Mouse (Mus musculus): ENCODE data around the gene Clpb.

Gene Clpb

GRCm38 (mm10) chr7:101725081-101725480 is 61.6 kb downstream of the Clpb start:
- peak in 1 of 2 experiments; percentile 9 for DNase-seq (ENCODE audit: low spot score in 2 of 2)

DNA sequence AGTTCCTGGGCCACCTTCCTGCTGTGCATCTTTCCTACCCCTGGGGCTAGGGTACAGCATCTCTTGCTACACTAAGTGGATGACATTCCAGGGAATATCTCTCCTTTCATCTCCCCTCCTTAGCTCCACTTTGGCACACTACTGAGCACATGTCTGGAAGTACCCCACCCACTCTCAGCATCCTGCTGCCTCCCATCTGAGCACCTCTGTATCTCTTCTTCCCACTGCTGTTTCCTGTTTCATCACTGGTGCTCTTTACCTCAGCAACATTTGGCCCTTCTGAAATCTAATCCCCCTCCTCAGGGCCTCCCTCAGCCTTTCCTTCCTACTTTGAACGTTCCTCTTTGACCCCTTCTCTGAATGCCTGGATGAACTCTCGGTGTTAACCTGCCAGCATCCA is 63.5 kb downstream of the Clpb start:
- DNase-seq (ENCODE audit: low spot score in 2 of 2): no peak

DNA sequence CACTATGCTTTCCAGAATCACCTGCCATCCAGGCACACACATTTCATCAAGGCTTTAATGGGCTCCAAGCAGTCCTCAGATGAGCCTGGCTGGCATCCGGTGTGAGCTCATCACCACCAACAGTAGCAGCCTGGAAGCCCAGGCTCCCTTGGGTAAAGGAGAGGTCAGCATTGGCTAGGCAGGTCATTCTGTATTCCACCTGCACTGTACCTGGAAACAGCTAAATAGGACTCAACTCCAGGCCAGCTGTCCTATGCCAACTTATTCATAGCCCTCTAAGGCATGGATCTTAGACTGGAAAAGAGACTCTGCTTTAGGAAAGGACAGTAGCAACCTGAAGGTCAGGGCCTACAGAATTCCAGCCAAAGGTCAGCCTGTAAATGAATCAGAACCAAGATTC is 68.7 kb downstream of the Clpb start:
- DNase-seq (ENCODE audit: low spot score in 2 of 2): no peak

GRCm38 (mm10) chr7:101733042-101733441 is 69.6 kb downstream of the Clpb start:
- no peak for DNase-seq (ENCODE audit: low spot score in 2 of 2)

DNA sequence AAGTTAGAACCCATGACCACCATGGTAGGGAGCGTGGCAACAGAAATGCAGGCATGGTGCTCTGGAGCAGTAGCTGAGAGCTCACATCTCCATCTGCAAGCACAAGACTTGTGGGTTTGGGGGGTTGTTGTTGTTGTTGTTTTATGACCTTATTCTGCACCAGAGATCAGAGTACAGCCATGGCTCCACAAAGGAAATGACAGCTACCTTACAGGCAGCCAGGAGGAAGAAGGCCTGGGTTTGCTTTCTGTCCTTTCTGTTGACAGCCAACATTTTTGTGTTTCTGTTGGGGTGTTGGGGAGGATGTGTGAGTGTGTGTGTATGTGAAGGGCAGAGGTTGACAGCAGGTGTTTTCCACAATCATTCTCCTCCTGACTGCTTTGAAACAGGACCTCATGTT is 71.9 kb downstream of the Clpb start:
- no peak for DNase-seq (ENCODE audit: low spot score in 2 of 2)

- no peak for DNase-seq (ENCODE audit: low spot score in 2 of 2)
Observed at GRCm38 (mm10) chr7:101737735-101738134, 74.3 kb downstream of the Clpb start.

GRCm38 (mm10) chr7:101739602-101740001 is 76.2 kb downstream of the Clpb start:
- no peak for DNase-seq (ENCODE audit: low spot score in 2 of 2)

DNA sequence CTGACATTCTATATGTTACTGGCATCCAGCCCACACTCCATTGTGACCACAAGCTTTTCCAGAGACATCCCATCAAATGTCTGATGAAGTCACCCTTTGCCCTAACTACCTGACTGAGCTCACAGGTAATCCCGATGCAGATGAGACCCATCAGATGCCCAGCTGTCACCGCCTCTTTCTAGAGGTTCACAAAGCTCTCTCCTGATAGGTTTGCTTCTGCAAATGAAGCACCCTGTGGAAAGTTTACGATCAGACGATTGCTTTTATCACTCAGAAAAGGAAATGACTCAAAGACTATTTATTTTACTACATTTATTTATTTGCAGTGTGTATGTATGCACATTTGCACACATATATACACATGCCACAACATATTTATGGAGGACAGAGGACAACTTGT is 80.1 kb downstream of the Clpb start:
- no peak for DNase-seq (ENCODE audit: low spot score in 2 of 2)

GRCm38 (mm10) chr7:101746559-101747334 is 83.3 kb downstream of the Clpb start:
- DNase-seq (ENCODE audit: low spot score in 2 of 2): no peak

DNA sequence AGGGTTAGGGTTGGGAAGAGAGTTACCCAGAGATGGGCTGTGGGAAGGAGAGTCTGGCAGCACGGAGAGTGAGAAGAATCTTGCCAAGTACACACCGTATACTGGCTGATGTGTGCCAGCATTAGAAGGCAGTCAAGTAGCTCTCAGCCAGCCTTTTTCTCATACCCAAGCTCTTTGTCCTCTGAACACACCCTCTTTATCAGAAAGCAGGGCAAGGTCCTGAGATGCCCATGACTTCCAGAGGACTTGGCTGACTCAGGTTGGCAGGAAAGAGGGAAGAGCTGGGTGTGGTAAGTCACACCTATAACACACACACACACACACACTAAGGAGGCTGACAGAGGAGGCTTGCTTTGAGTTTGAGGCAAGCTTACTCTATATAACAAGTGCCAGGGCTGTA is 86.8 kb downstream of the Clpb start:
- DNase-seq (ENCODE audit: low spot score in 2 of 2): no peak

DNA sequence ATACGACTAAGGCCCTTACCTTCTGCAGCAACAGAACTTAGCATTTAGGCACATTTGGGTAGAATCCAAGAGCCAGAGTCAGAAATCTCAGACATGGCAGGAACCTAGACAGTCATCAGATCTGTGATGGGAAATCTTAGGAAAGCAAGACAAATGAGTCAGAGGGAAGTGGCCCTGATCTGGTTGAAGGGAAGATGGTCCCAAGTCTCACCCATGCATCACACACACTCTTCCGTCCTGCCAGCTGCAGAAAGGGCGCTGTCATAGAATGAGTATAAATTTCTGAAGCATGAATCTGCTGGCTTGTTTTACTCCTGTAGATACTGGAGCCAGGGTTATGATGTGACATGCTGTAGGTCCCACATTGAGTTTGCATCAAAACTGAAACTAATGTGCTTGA is 88.9 kb downstream of the Clpb start:
- no peak for DNase-seq (ENCODE audit: low spot score in 2 of 2)

- no peak for DNase-seq (ENCODE audit: low spot score in 2 of 2)
Observed at GRCm38 (mm10) chr7:101753492-101753891, 90.1 kb downstream of the Clpb start.

- no peak for DNase-seq (ENCODE audit: low spot score in 2 of 2)
Observed at GRCm38 (mm10) chr7:101754416-101754815, 91.0 kb downstream of the Clpb start.

DNA sequence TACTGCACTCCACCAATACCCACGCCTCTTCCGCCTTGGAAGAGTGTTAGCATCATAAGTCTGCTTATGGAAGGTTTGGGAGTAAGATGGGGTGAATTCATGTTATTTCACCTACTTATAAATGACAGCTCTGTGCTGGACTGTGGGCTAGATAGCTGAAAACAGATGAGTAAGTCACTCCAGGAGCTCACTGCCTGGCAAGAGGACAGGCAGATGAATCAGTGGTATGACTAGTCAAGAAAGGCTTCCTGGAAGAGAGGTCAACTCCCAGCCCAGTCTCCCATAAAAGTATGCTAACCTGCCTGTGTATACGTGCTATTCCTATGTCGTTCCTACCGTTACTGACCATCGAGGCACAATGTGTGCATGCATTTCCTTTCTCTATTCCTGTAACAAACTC is 91.9 kb downstream of the Clpb start:
- no peak for DNase-seq (ENCODE audit: low spot score in 2 of 2)

- DNase-seq (ENCODE audit: low spot score in 2 of 2): no peak
Observed at GRCm38 (mm10) chr7:101761899-101762780, 98.7 kb downstream of the Clpb start.

DNA sequence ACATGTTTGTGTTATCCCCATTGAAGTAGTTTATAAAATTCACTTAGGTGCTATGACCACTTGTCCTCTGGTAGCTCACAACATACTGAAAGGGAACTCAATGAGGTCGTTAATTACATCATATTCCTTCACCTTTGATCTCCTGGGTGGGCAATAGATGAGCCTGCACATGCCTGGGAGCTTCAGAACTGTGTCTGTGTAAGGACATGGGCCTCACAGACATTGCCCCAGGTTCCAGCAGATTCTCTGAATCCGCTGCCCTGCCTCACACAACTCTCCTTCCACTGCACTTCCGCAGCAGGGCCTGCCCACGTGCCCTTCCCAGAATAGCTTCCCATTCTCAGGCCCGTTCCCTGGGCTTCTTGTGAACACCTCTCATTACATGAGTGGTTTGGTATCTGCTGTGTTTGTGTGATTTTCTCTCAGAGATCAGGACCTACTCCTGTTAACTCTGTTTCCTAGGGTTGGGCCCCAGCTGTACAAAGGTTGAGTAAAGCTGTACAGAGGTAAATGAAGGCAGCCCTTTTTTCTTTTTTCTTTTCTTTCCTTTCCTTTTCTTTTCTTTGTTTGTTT is 104.0 kb downstream of the Clpb start:
- DNase-seq (ENCODE audit: low spot score in 2 of 2): no peak

DNA sequence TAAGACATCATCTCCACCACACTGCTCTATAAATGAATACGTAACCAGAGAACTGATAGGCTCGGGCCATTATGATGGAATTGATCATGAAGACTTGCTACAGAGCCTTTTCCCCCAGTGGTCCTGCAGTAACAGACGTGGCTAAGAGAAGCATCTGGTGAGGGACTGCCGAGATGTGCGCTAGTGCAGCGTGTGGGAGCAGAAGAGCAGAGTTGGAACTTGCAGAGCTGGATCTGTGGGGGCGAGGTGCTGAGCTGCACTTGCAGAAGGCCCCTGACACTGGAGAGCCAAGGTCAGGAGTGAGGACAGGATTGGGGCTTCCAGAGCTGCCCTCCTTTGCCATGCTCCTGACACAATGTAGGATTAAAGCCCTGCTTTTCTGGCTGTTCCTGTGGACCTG is 106.6 kb downstream of the Clpb start:
- no peak for DNase-seq (ENCODE audit: low spot score in 2 of 2)

GRCm38 (mm10) chr7:101771604-101772003 is 108.2 kb downstream of the Clpb start:
- no peak for DNase-seq (ENCODE audit: low spot score in 2 of 2)

DNA sequence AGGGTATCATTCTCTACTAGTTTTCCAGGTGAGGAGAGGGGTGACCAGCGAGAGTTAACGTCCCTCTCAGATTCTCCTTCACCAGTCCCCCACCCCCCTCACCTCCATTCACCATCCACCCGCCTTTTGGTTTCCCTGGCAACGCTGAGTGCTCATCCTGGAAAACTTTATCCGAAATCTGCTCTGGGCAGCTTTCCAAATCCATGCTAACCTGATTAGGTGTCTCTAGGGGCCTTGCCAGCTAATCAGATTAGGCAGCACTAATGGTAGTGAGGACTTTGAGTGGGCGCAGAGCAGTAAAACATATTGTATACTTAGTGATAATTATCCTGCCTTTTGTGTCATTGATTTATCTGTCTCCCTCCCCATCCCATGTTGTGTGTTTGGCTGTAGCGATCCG is 109.3 kb downstream of the Clpb start:
- no peak for DNase-seq (ENCODE audit: low spot score in 2 of 2)

DNA sequence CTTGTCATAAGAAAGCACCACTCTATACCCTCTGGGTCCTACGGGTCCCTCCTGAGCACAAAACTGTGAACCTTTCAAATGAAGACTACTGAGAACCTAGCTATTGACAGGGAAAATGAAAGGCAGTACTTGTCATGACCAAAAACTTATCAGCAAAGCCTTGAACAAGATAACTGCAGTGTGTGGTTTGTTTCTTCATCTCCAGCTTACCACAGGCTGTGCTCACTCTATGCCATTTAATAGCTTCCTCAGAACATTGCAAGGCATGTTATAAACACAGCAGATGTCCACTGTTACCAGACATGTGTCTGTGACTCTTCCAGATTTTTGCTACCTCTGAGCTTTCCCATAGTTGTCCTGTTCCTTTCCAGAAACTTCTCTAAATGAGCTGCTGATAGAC is 113.6 kb downstream of the Clpb start:
- no peak for DNase-seq (ENCODE audit: low spot score in 2 of 2)

- no peak for DNase-seq (ENCODE audit: low spot score in 2 of 2)
Observed at GRCm38 (mm10) chr7:101817861-101818401, 154.5 kb downstream of the Clpb start, which contains the start of gene Phox2a. Gene Phox2a (plus strand): TSS chr7:101818313.

DNA sequence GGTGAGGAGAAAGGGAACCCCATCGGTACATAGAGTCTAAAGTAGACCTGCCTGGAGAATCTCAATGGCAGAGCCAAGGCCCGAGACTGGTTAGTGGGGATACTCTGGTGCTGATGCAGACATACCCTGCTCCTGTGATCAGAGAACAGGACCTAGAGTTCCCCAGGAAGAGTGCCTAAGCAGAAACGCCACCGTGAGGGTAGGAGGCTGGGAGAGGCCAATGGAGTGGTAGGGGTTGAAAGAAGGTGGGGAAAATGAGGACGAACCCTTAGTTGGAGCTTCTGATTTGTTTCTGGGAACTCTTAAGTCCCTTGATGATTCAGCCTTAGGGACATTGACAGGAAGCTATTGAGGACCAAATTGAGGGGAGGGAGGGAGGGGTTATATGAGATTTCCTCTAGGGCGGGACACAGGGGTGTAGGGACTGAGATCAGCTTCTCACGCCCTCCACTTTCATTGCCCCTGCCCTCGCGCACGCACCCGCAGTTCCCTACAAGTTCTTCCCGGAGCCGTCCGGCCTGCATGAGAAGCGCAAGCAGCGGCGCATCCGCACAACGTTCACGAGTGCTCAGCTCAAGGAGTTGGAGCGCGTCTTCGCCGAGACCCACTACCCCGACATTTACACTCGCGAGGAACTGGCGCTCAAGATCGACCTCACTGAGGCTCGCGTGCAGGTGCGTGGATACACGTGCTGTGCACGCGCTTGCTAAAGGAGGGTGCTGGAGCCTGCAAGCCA is 157.0 kb downstream of the Clpb start:
- no peak for DNase-seq (ENCODE audit: low spot score in 2 of 2)
